Mouse (Mus musculus) hindbrain, embryonic 13.5 days (tissue): ENCODE results near the gene Pax7. TPM values are rescaled to one million over a fixed set of nuclear protein-coding genes. Genes with fewer than 3 reads are reported as not detected.

Experiments used
- ATAC-seq: fragments of 200-750 bp; cut with Nextera tagmentation; 2 replicates; pipeline ENCODE4 v1.8.0; 2017; ENCODE audit warnings: moderate TSS enrichment; ENCODE audit not compliant: low FRiP score
- H3K27ac ChIP-seq: fragments of 300-500 bp; sonication (generic); 2 replicates; pipeline ENCODE4 v1.5.1; 2015; ENCODE audit warnings: inconsistent platforms, mild to moderate bottlenecking, moderate library complexity
- H3K27me3 ChIP-seq: fragments of 300-500 bp; sonication (generic); 2 replicates; pipeline ENCODE4 v1.6.1; 2015; ENCODE audit warnings: mild to moderate bottlenecking, inconsistent platforms
- H3K36me3 ChIP-seq: fragments of 300-500 bp; sonication (generic); 2 replicates; pipeline ENCODE4 v1.6.1; 2015; ENCODE audit warnings: mild to moderate bottlenecking, inconsistent platforms
- H3K4me1 ChIP-seq: fragments of 300-500 bp; sonication (generic); replicated peaks from 2 replicates; pipeline ENCODE4 v1.6.1; 2015; ENCODE audit warnings: inconsistent platforms
- H3K4me2 ChIP-seq: fragments of 300-500 bp; sonication (generic); 2 replicates; pipeline ENCODE4 v1.6.1; 2015; ENCODE audit warnings: inconsistent platforms, mild to moderate bottlenecking, moderate library complexity
- H3K4me3 ChIP-seq: fragments of 300-500 bp; sonication (generic); 2 replicates; pipeline ENCODE4 v1.5.1; 2015; ENCODE audit warnings: mild to moderate bottlenecking, inconsistent platforms
- H3K9ac ChIP-seq: fragments of 300-500 bp; sonication (generic); 2 replicates; pipeline ENCODE4 v1.6.1; 2015; ENCODE audit warnings: mild to moderate bottlenecking, inconsistent platforms
- H3K9me3 ChIP-seq: fragments of 300-500 bp; sonication (generic); 2 replicates; pipeline ENCODE4 v1.6.1; 2016; ENCODE audit warnings: inconsistent platforms
- WGBS: fragments of 180-500 bp; shearing (Covaris S2); methylation state at CpG from one replicate; pipeline ENCODE4 v1.1.7; 2015; 5-methylcytosine and 5-hydroxymethylcytosine counted together
- polyA plus RNA-seq: library from polyadenylated mRNA; unstranded; fragments of >200 nt; fragmentation: Nextera tagmentation; extraction: Ambion mirVana; gene quantifications from 2 replicates; pipeline ENCODE4 v1.2.1, GENCODE M21; 2015

Gene Pax7
- polyA plus RNA-seq, 1 experiment from 2014 or later: 0.84 TPM

GRCm38 (mm10) chr4:139843456-139843855, 10.1 kb upstream of the Pax7 start:
- no peak overlapping the region for H3K27ac ChIP-seq
- H3K36me3 ChIP-seq: no peaks in the 10 kb centered on the region
- no peaks in the 10 kb centered on the region for H3K9me3 ChIP-seq
- no peak overlapping the region for H3K4me2 ChIP-seq
- ATAC-seq: no peak
- no peaks in the 10 kb centered on the region; the same call in 1 of the 2 replicates for H3K4me1 ChIP-seq
- no peak overlapping the region for H3K4me3 ChIP-seq
- 15% methylated on average over 7 of the region's 7 CpGs for WGBS
- no peak overlapping the region for H3K9ac ChIP-seq
- H3K27me3 ChIP-seq: peaks cover 80% of the 10 kb centered on the region

DNA sequence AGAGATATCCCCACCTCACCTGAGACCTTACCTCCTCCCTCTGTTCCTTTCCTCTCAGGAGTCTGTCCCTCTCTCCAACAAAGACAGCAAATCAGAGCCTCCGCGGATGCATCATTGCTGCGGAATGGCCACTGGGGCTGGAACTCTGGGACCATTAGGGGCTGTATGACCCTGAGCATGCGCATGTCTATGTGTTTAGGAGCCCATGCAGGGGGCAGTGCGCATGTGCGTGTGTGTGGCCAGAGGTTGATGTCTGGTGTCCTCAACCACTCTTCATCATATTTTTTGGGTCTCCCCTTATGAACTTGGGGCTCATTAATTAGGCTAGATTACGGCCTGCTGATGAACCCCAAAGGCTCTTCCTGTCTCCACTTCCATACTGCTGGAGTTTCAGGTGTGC, 9.6 kb upstream of the Pax7 start:
- WGBS: 75% methylated on average over 7 of the region's 7 CpGs

GRCm38 (mm10) chr4:139840939-139841500, 7.7 kb upstream of the Pax7 start:
- Histone ChIP-seq H3K27me3 (peaks cover 90% of the 10 kb centered on the region), H3K4me2 (no peak overlapping the region), H3K4me3 (no peak overlapping the region), H3K9ac (no peak overlapping the region), H3K4me1 (peaks cover 15% of the 10 kb centered on the region), H3K36me3 (no peaks in the 10 kb centered on the region), H3K9me3 (no peaks in the 10 kb centered on the region), H3K27ac (no peak overlapping the region)
- no peak for ATAC-seq
- WGBS: 43% methylated on average over 9 of the region's 9 CpGs

More for the DNA sequence above, 9.6 kb upstream of the Pax7 start:
- no peaks in the 10 kb centered on the region; the same call in 1 of the 2 replicates for H3K4me1 ChIP-seq
- H3K9me3 ChIP-seq: no peaks in the 10 kb centered on the region
- peaks cover 80% of the 10 kb centered on the region for H3K27me3 ChIP-seq
- no peak overlapping the region for H3K4me2 ChIP-seq
- ATAC-seq: no peak
- H3K27ac ChIP-seq: no peak overlapping the region
- H3K4me3 ChIP-seq: no peak overlapping the region
- no peak overlapping the region for H3K9ac ChIP-seq
- no peaks in the 10 kb centered on the region for H3K36me3 ChIP-seq

DNA sequence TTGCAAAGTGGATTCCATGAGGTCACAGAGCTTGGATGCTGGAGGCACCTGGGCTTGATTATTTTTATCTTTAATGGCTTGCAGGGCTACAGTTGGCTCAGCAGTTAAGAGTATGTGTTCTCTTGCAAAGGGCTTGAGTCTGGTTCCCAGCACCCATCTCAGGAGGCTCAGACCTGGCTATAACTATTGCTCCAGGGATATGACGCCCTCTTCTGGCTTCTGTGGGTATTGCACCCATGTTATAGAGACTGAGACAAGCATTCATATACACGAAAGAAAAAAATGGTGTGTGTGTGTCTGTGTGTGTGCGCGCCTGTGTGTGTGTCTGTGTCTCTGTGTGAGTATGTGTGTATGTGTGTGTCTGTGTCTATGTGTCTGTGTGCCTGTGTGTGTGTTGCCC, 7.1 kb upstream of the Pax7 start:
- Histone ChIP-seq H3K4me2 (no peak overlapping the region), H3K4me3 (no peak overlapping the region), H3K4me1 (peaks cover 21% of the 10 kb centered on the region), H3K27ac (no peak overlapping the region), H3K27me3 (peaks cover 90% of the 10 kb centered on the region), H3K9me3 (no peaks in the 10 kb centered on the region), H3K9ac (no peak overlapping the region), H3K36me3 (no peaks in the 10 kb centered on the region)
- WGBS: 78% methylated on average over 4 of the region's 4 CpGs
- no peak for ATAC-seq

DNA sequence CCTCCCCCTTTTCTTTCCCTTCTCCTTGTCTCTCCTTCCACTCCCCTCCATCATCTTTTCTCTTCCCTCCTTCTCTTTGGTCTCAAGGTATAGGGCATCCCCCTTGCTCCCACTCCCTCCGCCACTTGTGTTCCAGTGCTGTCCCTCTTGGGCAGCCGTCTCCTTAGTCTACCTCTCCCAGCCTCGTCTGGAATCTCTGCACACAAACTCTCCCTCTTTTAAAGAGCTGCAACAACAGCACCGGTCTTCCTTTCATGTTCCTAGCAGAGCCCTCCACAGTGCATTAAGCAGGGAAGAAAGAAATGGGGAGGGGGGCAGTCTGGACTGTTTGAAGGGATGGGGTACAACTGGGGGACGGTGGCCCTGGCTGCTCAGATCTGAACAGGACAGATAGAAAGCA, 3.4 kb upstream of the Pax7 start:
- Histone ChIP-seq H3K4me3 (no peak overlapping the region), H3K27me3 (peaks cover 99% of the 10 kb centered on the region), H3K36me3 (no peaks in the 10 kb centered on the region), H3K9me3 (no peaks in the 10 kb centered on the region), H3K4me2 (no peak overlapping the region), H3K4me1 (peaks cover 44% of the 10 kb centered on the region), H3K27ac (no peak overlapping the region), H3K9ac (no peak overlapping the region; the same call in 1 of the 2 replicates)
- 5% methylated on average over 5 of the region's 5 CpGs for WGBS
- no peak for ATAC-seq

DNA sequence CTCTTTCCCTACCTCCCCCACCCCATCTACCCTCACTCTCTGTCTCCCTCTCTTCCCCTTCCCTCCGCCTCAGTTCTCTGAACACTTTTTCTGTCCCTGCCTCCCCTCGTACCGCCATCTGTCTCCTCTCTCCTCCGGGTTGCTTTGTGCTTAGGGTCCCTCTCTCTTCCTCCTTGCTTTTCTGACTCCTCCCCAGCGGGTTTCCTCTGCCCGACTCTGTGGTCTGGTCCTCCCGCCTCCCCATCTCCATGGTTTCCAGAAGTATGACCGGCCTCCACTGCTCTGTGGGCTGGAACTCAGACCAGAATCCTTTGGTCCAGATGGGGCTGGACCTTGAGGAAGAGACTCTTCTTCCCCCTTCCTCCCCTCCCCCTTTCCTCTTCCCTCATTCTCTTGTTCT, 2.9 kb upstream of the Pax7 start:
- Histone ChIP-seq H3K9ac (no peak overlapping the region), H3K4me1 (peaks cover 48% of the 10 kb centered on the region), H3K9me3 (no peaks in the 10 kb centered on the region), H3K36me3 (no peaks in the 10 kb centered on the region), H3K27ac (no peak overlapping the region), H3K4me3 (no peak overlapping the region), H3K27me3 (peaks cover 99% of the 10 kb centered on the region), H3K4me2 (0 out of 2 replicates have a peak overlapping the region, but pooled peaks have one; percentile 19)
- no peak for ATAC-seq
- WGBS: 0% methylated on average over 8 of the region's 8 CpGs

DNA sequence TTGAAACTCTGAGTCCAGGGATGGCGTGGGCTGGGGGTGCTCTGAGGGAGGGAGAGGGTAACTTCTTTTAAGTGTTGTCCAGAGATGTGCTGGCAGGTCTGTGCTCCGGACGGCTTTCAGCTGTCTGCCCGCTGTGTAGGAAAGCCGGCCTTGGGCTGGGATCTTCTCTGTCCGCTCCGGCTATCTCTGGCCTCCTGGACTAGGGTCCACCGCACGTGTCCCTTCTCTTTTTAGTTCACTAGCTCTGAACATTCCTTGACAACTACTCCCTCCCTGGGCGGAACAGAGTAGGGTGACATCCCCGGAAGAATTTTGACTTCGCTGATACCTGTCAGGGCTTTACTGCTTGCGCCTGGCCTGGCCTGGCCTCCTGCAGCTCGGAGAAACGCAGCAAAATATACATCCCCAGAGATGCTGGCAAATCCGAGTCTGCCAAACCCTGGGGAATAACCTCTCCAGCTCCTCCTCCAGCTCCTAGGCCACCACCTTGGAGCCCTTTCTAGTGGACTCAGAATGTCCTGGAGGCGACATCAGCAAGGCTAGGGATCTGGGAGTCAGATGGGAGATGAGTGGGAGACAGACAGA, 581 bp upstream of the Pax7 start:
- H3K4me1 ChIP-seq: peaks cover 59% of the 10 kb centered on the region
- H3K9me3 ChIP-seq: no peaks in the 10 kb centered on the region
- no peak overlapping the region for H3K27ac ChIP-seq
- peaks cover 99% of the 10 kb centered on the region for H3K27me3 ChIP-seq
- H3K9ac ChIP-seq: no peak overlapping the region
- 4% methylated on average over 17 of the region's 17 CpGs for WGBS
- ATAC-seq: no peak
- no peaks in the 10 kb centered on the region for H3K36me3 ChIP-seq
- no peak overlapping the region; the same call in 1 of the 2 replicates for H3K4me3 ChIP-seq
- H3K4me2 ChIP-seq: peak overlapping the region; percentile 52

- peaks cover 67% of the 10 kb centered on the region for H3K4me1 ChIP-seq
These were observed 870 bp downstream of the Pax7 start for GRCm38 (mm10) chr4:139832281-139833035.

GRCm38 (mm10) chr4:139831501-139832230, 1.7 kb downstream of the Pax7 start:
- H3K36me3 ChIP-seq: no peaks in the 10 kb centered on the region
- peaks cover 62% of the 10 kb centered on the region for H3K4me1 ChIP-seq
- peaks cover 99% of the 10 kb centered on the region for H3K27me3 ChIP-seq
- WGBS: under 1% methylated on average over 57 of the region's 57 CpGs
- H3K27ac ChIP-seq: 0 out of 2 replicates have a peak overlapping the region, but pooled peaks have one; percentile 30
- peak overlapping the region; percentile 52 for H3K4me2 ChIP-seq
- H3K4me3 ChIP-seq: peak overlapping the region; percentile 37
- H3K9me3 ChIP-seq: no peaks in the 10 kb centered on the region
- no peak for ATAC-seq
- H3K9ac ChIP-seq: peak overlapping the region; percentile 64

More at GRCm38 (mm10) chr4:139832281-139833035, 870 bp downstream of the Pax7 start:
- H3K9ac ChIP-seq: peak overlapping the region; percentile 64
- peaks cover 99% of the 10 kb centered on the region for H3K27me3 ChIP-seq
- peak overlapping the region; percentile 14; the same call in 1 of the 2 replicates for H3K27ac ChIP-seq
- peak overlapping the region; percentile 52 for H3K4me2 ChIP-seq
- under 1% methylated on average over 55 of the region's 55 CpGs for WGBS
- H3K9me3 ChIP-seq: no peaks in the 10 kb centered on the region
- H3K4me3 ChIP-seq: peak overlapping the region; percentile 37
- no peaks in the 10 kb centered on the region for H3K36me3 ChIP-seq
- ATAC-seq: no peak

DNA sequence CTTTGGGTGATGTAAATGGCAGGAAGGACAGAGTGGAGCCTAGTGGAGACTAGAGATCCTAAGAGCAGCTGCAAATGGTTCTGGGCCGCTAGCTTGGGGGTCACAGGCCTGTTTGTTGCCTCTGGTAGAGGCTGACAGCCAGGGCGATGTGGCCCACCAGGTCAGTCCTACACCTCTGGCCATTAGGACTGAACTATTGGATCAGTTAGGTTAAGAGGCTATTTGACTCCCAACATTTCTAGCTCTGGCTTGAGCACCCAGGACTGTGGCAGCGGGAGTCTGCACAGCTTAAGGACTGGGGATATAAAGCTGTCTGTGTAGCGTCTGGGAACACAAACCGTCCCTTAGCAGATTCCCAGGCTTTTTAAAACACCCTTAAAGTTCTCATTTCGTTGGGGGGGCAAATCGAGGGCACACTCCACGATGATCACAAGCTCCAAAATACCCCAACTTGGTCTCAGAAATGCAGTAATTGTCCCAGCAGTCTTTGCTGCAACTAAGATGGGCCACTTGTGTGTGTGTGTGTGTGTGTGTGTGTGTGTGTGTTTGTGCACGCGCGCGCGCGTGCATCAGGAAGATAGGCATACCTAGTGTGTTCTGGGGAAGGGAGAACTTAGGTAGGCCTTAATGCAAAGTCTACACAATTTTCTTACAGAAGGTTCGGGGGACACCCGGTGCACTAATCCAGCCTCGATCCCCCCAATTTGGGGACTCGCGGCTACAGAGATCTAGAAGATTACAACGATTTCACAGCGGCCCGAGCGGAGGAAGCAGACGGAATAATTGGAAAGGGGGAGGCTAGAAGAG, 2.5 kb downstream of the Pax7 start:
- no peak for ATAC-seq
- WGBS: 3% methylated on average over 24 of the region's 24 CpGs
- peak overlapping the region; percentile 52 for H3K4me2 ChIP-seq
- peaks cover 99% of the 10 kb centered on the region for H3K27me3 ChIP-seq
- H3K27ac ChIP-seq: no peak overlapping the region
- peaks cover 54% of the 10 kb centered on the region for H3K4me1 ChIP-seq
- H3K9ac ChIP-seq: peak overlapping the region; percentile 64; the same call in 1 of the 2 replicates
- peak overlapping the region; percentile 37 for H3K4me3 ChIP-seq
- H3K9me3 ChIP-seq: no peaks in the 10 kb centered on the region
- no peaks in the 10 kb centered on the region for H3K36me3 ChIP-seq

GRCm38 (mm10) chr4:139830053-139830452, 3.3 kb downstream of the Pax7 start:
- Histone ChIP-seq H3K36me3 (no peaks in the 10 kb centered on the region), H3K4me3 (peak overlapping the region; percentile 37), H3K27me3 (peaks cover 99% of the 10 kb centered on the region), H3K4me2 (peak overlapping the region; percentile 52), H3K27ac (no peak overlapping the region), H3K9me3 (no peaks in the 10 kb centered on the region), H3K9ac (no peak overlapping the region), H3K4me1 (peaks cover 47% of the 10 kb centered on the region)
- 9% methylated on average over 14 of the region's 14 CpGs for WGBS
- no peak for ATAC-seq
